Mouse (Mus musculus): ENCODE measurements around the gene Thy1. TPM values are rescaled to one million over a fixed set of nuclear protein-coding genes. Genes with fewer than 3 reads are reported as not detected.
A peak's percentile ranks its signal among the peaks of the same experiment; 100 is the strongest.

The Thy1 gene
- polyA plus RNA-seq, 1 experiment from 2014 or later = 18.8 TPM

DNA sequence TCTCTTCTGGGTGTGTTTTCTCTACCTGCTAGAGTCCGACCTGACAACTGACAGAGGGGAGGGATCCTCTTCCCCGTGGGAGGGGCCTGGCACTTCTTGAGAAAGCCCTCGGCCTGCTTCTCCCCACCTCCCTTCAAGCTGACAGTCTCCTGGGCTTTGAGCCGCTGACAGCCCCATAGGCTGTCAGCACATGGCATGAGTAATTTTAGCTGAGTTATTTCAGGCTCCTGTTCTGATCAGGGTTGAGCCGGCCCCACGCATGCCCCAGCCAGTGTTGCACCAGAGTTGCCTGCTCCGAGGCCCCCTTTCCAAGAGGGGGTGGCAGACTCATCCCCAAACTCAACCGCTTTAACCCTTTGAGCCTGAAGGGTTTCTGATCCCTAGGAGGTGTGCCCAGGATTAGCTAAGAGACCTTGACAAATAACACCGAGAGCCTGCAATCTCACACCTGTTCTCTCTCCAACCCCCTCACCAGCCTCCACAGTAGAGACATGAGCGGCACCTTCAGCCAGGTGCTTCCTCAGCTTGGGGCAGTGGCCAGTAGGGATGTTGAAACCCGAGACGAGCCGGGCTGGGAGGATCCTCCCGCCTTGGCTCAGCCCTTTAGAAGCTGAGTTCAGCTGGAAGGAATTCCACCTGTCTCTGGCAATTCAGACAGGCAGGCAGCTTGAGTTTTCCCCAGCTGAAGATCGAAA, 44.7 kb downstream of the Thy1 start:
- Histone ChIP-seq H3K27me3 (peaks cover 8% of the 10 kb centered on the region; the same call in 1 of the 2 replicates), H3K4me3 (no peak overlapping the region)
- 0 out of 2 replicates have a peak, but pooled peaks have one; percentile 30 for ATAC-seq (ENCODE audit: insufficient number of reproducible peaks, low FRiP score, low TSS enrichment, low read depth)

GRCm38 (mm10) chr9:44088877-44089608, 45.9 kb downstream of the Thy1 start:
- Histone ChIP-seq H3K36me3 (peaks cover 28% of the 10 kb centered on the region), H3K4me3 (no peak overlapping the region), H3K4me1 (peaks cover 39% of the 10 kb centered on the region), H3K27me3 (peaks cover 8% of the 10 kb centered on the region; the same call in 1 of the 2 replicates), H3K9ac (no peak overlapping the region), H3K4me2 (no peak overlapping the region), H3K27ac (no peak overlapping the region), H3K9me3 (no peaks in the 10 kb centered on the region)
- no peak for ATAC-seq (ENCODE audit: insufficient number of reproducible peaks, low FRiP score, low TSS enrichment, low read depth)
- WGBS = 60% methylated on average over 12 of the region's 12 CpGs

More for the DNA sequence above, 44.7 kb downstream of the Thy1 start:
- no peak overlapping the region for H3K9ac ChIP-seq
- H3K9me3 ChIP-seq = no peaks in the 10 kb centered on the region
- peaks cover 21% of the 10 kb centered on the region for H3K36me3 ChIP-seq
- 0 out of 2 replicates have a peak overlapping the region, but pooled peaks have one; percentile 19 for H3K4me2 ChIP-seq
- 3% methylated on average over 15 of the region's 15 CpGs for WGBS
- H3K27ac ChIP-seq = 0 out of 2 replicates have a peak overlapping the region, but pooled peaks have one; percentile 28
- peaks cover 45% of the 10 kb centered on the region for H3K4me1 ChIP-seq

GRCm38 (mm10) chr9:44093612-44094503, 50.7 kb downstream of the Thy1 start:
- Histone ChIP-seq H3K36me3 (peaks cover 34% of the 10 kb centered on the region), H3K4me3 (no peak overlapping the region), H3K4me2 (peak overlapping the region; percentile 10; the same call in 1 of the 2 replicates), H3K4me1 (peaks cover 16% of the 10 kb centered on the region), H3K27ac (no peak overlapping the region), H3K9ac (no peak overlapping the region), H3K27me3 (no peaks in the 10 kb centered on the region), H3K9me3 (no peaks in the 10 kb centered on the region)
- 38% methylated on average over 24 of the region's 24 CpGs for WGBS
- ATAC-seq (ENCODE audit: insufficient number of reproducible peaks, low FRiP score, low TSS enrichment, low read depth) = no peak

DNA sequence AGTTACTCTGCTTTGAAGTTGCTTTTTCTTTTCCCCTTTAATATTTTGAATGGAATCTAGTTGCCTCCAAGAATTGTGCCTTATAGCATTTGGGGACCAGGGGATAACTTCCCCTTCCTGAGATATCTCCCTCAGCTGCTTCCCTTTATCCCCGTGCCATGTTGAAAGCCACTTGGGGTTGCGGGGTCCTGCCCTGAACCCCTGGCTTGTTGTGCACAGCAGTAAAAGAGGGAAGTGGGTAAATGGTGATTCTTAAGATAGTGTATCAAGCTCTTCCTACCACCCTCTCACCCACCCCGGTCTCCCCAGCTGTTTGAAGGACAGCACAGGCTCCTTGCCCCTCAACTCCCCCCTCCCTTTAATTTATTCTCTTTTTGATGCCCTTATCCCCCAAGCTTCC, 51.6 kb downstream of the Thy1 start:
- Histone ChIP-seq H3K9me3 (no peaks in the 10 kb centered on the region), H3K4me1 (peaks cover 12% of the 10 kb centered on the region), H3K27ac (no peak overlapping the region), H3K4me2 (no peak overlapping the region), H3K36me3 (peaks cover 34% of the 10 kb centered on the region), H3K9ac (no peak overlapping the region), H3K27me3 (no peaks in the 10 kb centered on the region), H3K4me3 (no peak overlapping the region)
- ATAC-seq (ENCODE audit: insufficient number of reproducible peaks, low FRiP score, low TSS enrichment, low read depth) = no peak
- 90% methylated on average over 3 of the region's 3 CpGs for WGBS

GRCm38 (mm10) chr9:44095781-44096180, 52.6 kb downstream of the Thy1 start:
- Histone ChIP-seq H3K9me3 (no peaks in the 10 kb centered on the region), H3K4me1 (peaks cover 12% of the 10 kb centered on the region), H3K27me3 (no peaks in the 10 kb centered on the region), H3K36me3 (peaks cover 34% of the 10 kb centered on the region), H3K4me2 (no peak overlapping the region), H3K27ac (no peak overlapping the region), H3K4me3 (no peak overlapping the region), H3K9ac (no peak overlapping the region)
- no peak for ATAC-seq (ENCODE audit: insufficient number of reproducible peaks, low FRiP score, low TSS enrichment, low read depth)
- 84% methylated on average over 9 of the region's 9 CpGs for WGBS

- H3K27me3 ChIP-seq = no peaks in the 10 kb centered on the region
- no peak for ATAC-seq (ENCODE audit: insufficient number of reproducible peaks, low FRiP score, low TSS enrichment, low read depth)
- H3K4me3 ChIP-seq = no peak overlapping the region
- no peak overlapping the region for H3K27ac ChIP-seq
- peaks cover 30% of the 10 kb centered on the region for H3K36me3 ChIP-seq
- H3K4me1 ChIP-seq = peaks cover 12% of the 10 kb centered on the region
- no peak overlapping the region for H3K4me2 ChIP-seq
- WGBS = 39% methylated on average over 9 of the region's 9 CpGs
- no peak overlapping the region for H3K9ac ChIP-seq
- H3K9me3 ChIP-seq = no peaks in the 10 kb centered on the region
Measured at GRCm38 (mm10) chr9:44096536-44096935, 53.4 kb downstream of the Thy1 start.

Other genes with a start within 250 kb of the Thy1 start
- gene Usp2, start 23.6 kb downstream of the Thy1 start, polyA plus RNA-seq (2015; fragmentation: Nextera tagmentation; extraction: Ambion mirVana) = 22.5 and 41.2 TPM in 2 replicates
- gene Mfrp, start 58.3 kb downstream of the Thy1 start, polyA plus RNA-seq (2015; fragmentation: Nextera tagmentation; extraction: Ambion mirVana) = 0.10 and 0.20 TPM in 2 replicates
- gene C1qtnf5, start 63.9 kb downstream of the Thy1 start, polyA plus RNA-seq (2015; fragmentation: Nextera tagmentation; extraction: Ambion mirVana) = 8.5 and 9.4 TPM in 2 replicates
- 0.27 and 0.28 TPM in 2 replicates for gene Gm49380, start 70.1 kb downstream of the Thy1 start, polyA plus RNA-seq (2015; fragmentation: Nextera tagmentation; extraction: Ambion mirVana)
- 61.9 and 70.5 TPM in 2 replicates for gene Rnf26, start 70.1 kb downstream of the Thy1 start, polyA plus RNA-seq (2015; fragmentation: Nextera tagmentation; extraction: Ambion mirVana)
- 41.5 and 47.3 TPM in 2 replicates for gene Mcam, start 91.1 kb downstream of the Thy1 start, polyA plus RNA-seq (2015; fragmentation: Nextera tagmentation; extraction: Ambion mirVana)
- gene Cbl, start 190.7 kb downstream of the Thy1 start, polyA plus RNA-seq (2015; fragmentation: Nextera tagmentation; extraction: Ambion mirVana) = 14.5 and 15.6 TPM in 2 replicates
- not detected in 2 replicates for gene Ccdc153, start 197.3 kb downstream of the Thy1 start, polyA plus RNA-seq (2015; fragmentation: Nextera tagmentation; extraction: Ambion mirVana)
- 0.26 TPM in 1 of 2 replicates, not detected in the other for gene Pdzd3, start 208.1 kb downstream of the Thy1 start, polyA plus RNA-seq (2015; fragmentation: Nextera tagmentation; extraction: Ambion mirVana)
- gene Nlrx1, start 225.2 kb downstream of the Thy1 start, polyA plus RNA-seq (2015; fragmentation: Nextera tagmentation; extraction: Ambion mirVana) = 12.5 and 12.7 TPM in 2 replicates
- 6.2 and 6.4 TPM in 2 replicates for gene Abcg4, start 245.2 kb downstream of the Thy1 start, polyA plus RNA-seq (2015; fragmentation: Nextera tagmentation; extraction: Ambion mirVana)